Mouse (Mus musculus) midbrain, embryonic 16.5 days (tissue): ENCODE data around the gene Gzmk. TPM values are rescaled to one million over a fixed set of nuclear protein-coding genes. Genes with fewer than 3 reads are reported as not detected.
A peak's percentile ranks its signal among the peaks of the same experiment; 100 is the strongest.

Experiments
- ATAC-seq: fragments of 200-750 bp; cut with Nextera tagmentation; 2 replicates; pipeline ENCODE4 v1.8.0; 2017; ENCODE audit warnings: moderate TSS enrichment
- H3K27ac ChIP-seq: fragments of 300-500 bp; sonication (generic); 2 replicates; pipeline ENCODE4 v1.5.1; 2014; ENCODE audit warnings: mild to moderate bottlenecking, low read length, mixed read lengths
- H3K27me3 ChIP-seq: fragments of 300-500 bp; sonication (generic); 2 replicates; pipeline ENCODE4 v1.6.1; 2014; ENCODE audit warnings: low read depth, low read length, mixed read lengths; ENCODE audit not compliant: control insufficient read depth, insufficient read depth
- H3K36me3 ChIP-seq: fragments of 300-500 bp; sonication (generic); 2 replicates; pipeline ENCODE4 v1.6.1; 2014; ENCODE audit warnings: mild to moderate bottlenecking, low read length, moderate library complexity, mixed read lengths; ENCODE audit not compliant: control insufficient read depth, insufficient read depth
- H3K4me1 ChIP-seq: fragments of 300-500 bp; sonication (generic); 2 replicates; pipeline ENCODE4 v1.6.1; 2014; ENCODE audit warnings: mild to moderate bottlenecking, low read length, mixed read lengths; ENCODE audit not compliant: control insufficient read depth, insufficient read depth
- H3K4me2 ChIP-seq: fragments of 300-500 bp; sonication (generic); 2 replicates; pipeline ENCODE4 v1.6.1; 2014; ENCODE audit warnings: mild to moderate bottlenecking, low read length, mixed read lengths
- H3K4me3 ChIP-seq: fragments of 300-500 bp; sonication (generic); 2 replicates; pipeline ENCODE4 v1.5.1; 2014; ENCODE audit warnings: low read depth, mild to moderate bottlenecking, low read length, moderate library complexity, mixed read lengths
- H3K9ac ChIP-seq: fragments of 300-500 bp; sonication (generic); 2 replicates; pipeline ENCODE4 v1.6.1; 2014; ENCODE audit warnings: low read depth, low read length, mixed read lengths
- H3K9me3 ChIP-seq: fragments of 300-500 bp; sonication (generic); replicated peaks from 2 replicates; pipeline ENCODE4 v1.6.1; 2014; ENCODE audit warnings: mild to moderate bottlenecking, low read length, mixed read lengths; ENCODE audit not compliant: control insufficient read depth, poor library complexity, severe bottlenecking
- WGBS: fragments of 180-500 bp; shearing (Covaris S2); extraction: QIAGEN DNeasy Blood & Tissue Kit; methylation state at CpG from one replicate; pipeline ENCODE4 v1.1.7; 2014; 5-methylcytosine and 5-hydroxymethylcytosine counted together
- polyA plus RNA-seq: library from polyadenylated mRNA; unstranded; fragments of >200 nt; fragmentation: Nextera tagmentation; extraction: Ambion mirVana; gene quantifications from 2 replicates; pipeline ENCODE4 v1.2.1, GENCODE M21; 2015

Gzmk gene
- polyA plus RNA-seq, 1 experiment from 2014 or later, result 0.14 TPM

DNA sequence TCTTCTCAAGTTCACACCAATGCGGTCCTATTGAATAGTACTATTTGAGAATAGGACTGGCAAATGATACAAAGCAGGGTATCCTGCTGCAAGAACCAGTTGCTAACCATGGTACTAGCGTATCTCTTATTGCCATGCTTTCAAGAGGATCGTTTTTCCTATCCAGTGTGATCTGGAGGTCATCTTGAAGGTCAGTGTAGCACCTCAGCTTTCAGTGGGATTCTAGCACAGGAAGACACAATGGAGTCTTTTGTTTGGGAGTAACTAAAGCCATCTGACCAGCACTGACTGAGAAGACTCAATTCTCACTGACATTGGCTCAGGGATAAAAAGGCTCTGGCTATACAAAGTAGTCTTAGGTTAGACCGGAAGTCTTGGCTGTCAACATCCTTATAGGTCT is 74.2 kb downstream of the Gzmk start:
- WGBS, result 88% methylated on average over 4 of the region's 4 CpGs
- ATAC-seq, result no peak

DNA sequence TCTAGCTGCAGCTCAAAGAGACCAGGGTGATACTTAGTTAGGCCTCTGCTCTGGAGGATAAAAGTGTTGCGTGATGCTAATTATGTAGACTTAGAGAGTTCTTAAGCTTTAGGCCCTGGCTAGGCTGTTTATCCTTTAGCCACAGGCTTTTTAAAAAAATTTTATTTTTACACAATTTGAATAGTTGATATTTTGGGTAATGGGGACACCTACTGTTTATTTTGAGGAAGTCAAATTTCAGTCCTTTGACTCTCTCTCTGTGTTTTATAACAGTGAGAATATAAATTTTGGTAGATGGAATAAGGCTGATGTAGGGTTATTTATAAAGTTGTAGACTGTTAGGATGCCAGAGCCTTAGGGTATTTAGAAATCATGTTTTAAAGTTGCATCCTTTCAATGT is 86.1 kb downstream of the Gzmk start:
- H3K9ac ChIP-seq, result no peak overlapping the region
- WGBS, result 82% methylated on average over 1 of the region's 1 CpGs
- H3K4me2 ChIP-seq, result no peak overlapping the region
- no peak overlapping the region for H3K4me3 ChIP-seq
- no peak overlapping the region for H3K27ac ChIP-seq
- no peaks in the 10 kb centered on the region for H3K4me1 ChIP-seq
- H3K36me3 ChIP-seq, result no peaks in the 10 kb centered on the region
- ATAC-seq, result no peak
- H3K27me3 ChIP-seq, result no peaks in the 10 kb centered on the region
- H3K9me3 ChIP-seq, result no peaks in the 10 kb centered on the region

More for the DNA sequence above, 74.2 kb downstream of the Gzmk start:
- H3K9ac ChIP-seq, result no peak overlapping the region
- no peaks in the 10 kb centered on the region for H3K36me3 ChIP-seq
- no peaks in the 10 kb centered on the region for H3K4me1 ChIP-seq
- H3K27ac ChIP-seq, result no peak overlapping the region
- 0 out of 2 replicates have a peak, but pooled peaks cover 2% of the 10 kb centered on the region for H3K9me3 ChIP-seq
- H3K27me3 ChIP-seq, result no peaks in the 10 kb centered on the region
- no peak overlapping the region for H3K4me2 ChIP-seq
- no peak overlapping the region for H3K4me3 ChIP-seq

DNA sequence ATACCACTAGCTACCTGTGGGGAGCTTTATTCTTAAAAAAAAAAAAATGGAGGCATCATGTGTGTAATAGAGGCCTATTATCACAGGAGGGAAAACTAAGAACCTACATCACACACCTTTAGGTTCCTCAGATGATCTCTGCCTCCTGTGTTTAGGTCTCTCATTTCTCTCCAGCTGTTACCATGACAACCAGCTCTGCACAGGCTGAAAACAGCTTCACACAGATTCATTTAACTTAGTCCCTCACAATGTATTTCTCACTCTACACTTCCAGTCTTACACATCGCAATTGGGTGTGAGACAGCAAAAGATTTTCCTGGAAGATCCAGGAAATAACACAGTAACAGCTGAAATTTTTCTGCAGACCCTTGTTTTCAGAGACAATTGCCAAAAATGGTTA is 95.7 kb downstream of the Gzmk start:
- Histone ChIP-seq H3K9ac (no peak overlapping the region), H3K4me1 (0 out of 2 replicates have a peak, but pooled peaks cover 4% of the 10 kb centered on the region), H3K9me3 (no peaks in the 10 kb centered on the region), H3K27ac (peak overlapping the region; percentile 38; the same call in 1 of the 2 replicates), H3K36me3 (no peaks in the 10 kb centered on the region), H3K27me3 (no peaks in the 10 kb centered on the region), H3K4me2 (no peak overlapping the region), H3K4me3 (no peak overlapping the region)
- ATAC-seq, result peak; percentile 95
- 42% methylated on average over 1 of the region's 1 CpGs for WGBS

Other genes with a start within 250 kb of the Gzmk start
- gene Ccno, start 238.1 kb downstream of the Gzmk start, polyA plus RNA-seq, result 1.2 and 1.5 TPM in 2 replicates
- 0.53 and 0.57 TPM in 2 replicates for gene Mcidas, start 232.1 kb downstream of the Gzmk start, polyA plus RNA-seq
- 0.51 and 0.55 TPM in 2 replicates for gene Cdc20b, start 190.8 kb downstream of the Gzmk start, polyA plus RNA-seq
- gene Gpx8, start 179.5 kb downstream of the Gzmk start, polyA plus RNA-seq, result 38.4 and 40.5 TPM in 2 replicates
- not detected in 2 replicates for gene Gzma, start 124.9 kb downstream of the Gzmk start, polyA plus RNA-seq
- 1.8 and 2.1 TPM in 2 replicates for gene Esm1, start 16.2 kb downstream of the Gzmk start, polyA plus RNA-seq
- 0.80 and 0.83 TPM in 2 replicates for gene BC067074, start 67.3 kb upstream of the Gzmk start, polyA plus RNA-seq